Mouse (Mus musculus): ENCODE measurements around the gene Haus4.
A peak's percentile ranks its signal among the peaks of the same experiment; 100 is the strongest.

DNA sequence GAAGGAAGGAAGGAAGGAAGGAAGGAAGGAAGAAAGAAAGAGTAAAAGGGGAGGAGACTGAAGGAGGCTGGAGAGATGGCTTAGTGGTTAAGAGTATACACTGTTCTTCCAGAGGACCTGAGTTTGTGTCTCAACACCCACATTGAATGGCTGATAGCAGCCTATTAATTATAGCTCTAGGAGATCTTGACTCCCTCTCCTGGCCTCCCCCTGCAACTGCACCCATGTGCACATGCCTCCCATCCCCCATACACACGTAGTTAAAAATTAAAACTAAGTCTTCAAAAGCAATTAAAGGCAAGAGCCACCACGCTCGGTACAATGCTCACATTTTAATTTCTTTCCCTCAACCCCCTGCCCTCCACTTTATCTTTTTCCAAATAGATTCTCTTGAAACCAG is 39.6 kb upstream of the Haus4 start:
- TF ChIP-seq CTCF (IDR thresholded peaks at IDR 0.05; ENCODE audit: extremely low read depth, insufficient read depth, low read length) (peak; percentile 30; the same call in 1 of the 2 replicates), POLR2A (IDR thresholded peaks at IDR 0.05; ENCODE audit: extremely low read depth, insufficient read depth, low read length) (no peak)
